Mouse (Mus musculus) neural tube, embryonic 15.5 days (tissue): ENCODE data around the gene Gstm7. TPM values are rescaled to one million over a fixed set of nuclear protein-coding genes. Genes with fewer than 3 reads are reported as not detected.

ENCODE experiments used
- polyA plus RNA-seq: library from polyadenylated mRNA; unstranded; fragments of >200 nt; fragmentation: Nextera tagmentation; extraction: Ambion mirVana; gene quantifications from 2 replicates; pipeline ENCODE4 v1.2.1, GENCODE M21; 2015

Gene Gstm7
- polyA plus RNA-seq, 1 experiment from 2014 or later: 50.6 TPM

Other genes starting within 250 kb of the Gstm7 start
- gene Ahcyl1, start 235.3 kb downstream of the Gstm7 start, polyA plus RNA-seq: 108 and 110 TPM in 2 replicates
- gene Csf1, start 171.3 kb downstream of the Gstm7 start, polyA plus RNA-seq: 7.8 and 8.4 TPM in 2 replicates
- gene Eps8l3, start 54.6 kb downstream of the Gstm7 start, polyA plus RNA-seq: 6.3 TPM in 1 of 2 replicates, not detected in the other
- 222 and 263 TPM in 2 replicates for gene Gstm5, start 36.0 kb downstream of the Gstm7 start, polyA plus RNA-seq
- 9.0 and 10.6 TPM in 2 replicates for gene Gstm6, start 11.9 kb upstream of the Gstm7 start, polyA plus RNA-seq
- 2.7 TPM in 1 of 2 replicates, not detected in the other for gene Gstm3, start 37.5 kb upstream of the Gstm7 start, polyA plus RNA-seq
- 7.4 and 23.4 TPM in 2 replicates for gene Gstm2, start 54.6 kb upstream of the Gstm7 start, polyA plus RNA-seq
- gene Gstm1, start 86.2 kb upstream of the Gstm7 start, polyA plus RNA-seq: 161 and 189 TPM in 2 replicates
- gene Gstm4, start 113.1 kb upstream of the Gstm7 start, polyA plus RNA-seq: 19.1 and 21.0 TPM in 2 replicates
- 64.1 and 66.9 TPM in 2 replicates for gene Ampd2, start 154.8 kb upstream of the Gstm7 start, polyA plus RNA-seq
- gene Gnat2, start 161.0 kb upstream of the Gstm7 start, polyA plus RNA-seq: 0.13 and 0.43 TPM in 2 replicates
- gene Gnai3, start 214.3 kb upstream of the Gstm7 start, polyA plus RNA-seq: 103 and 121 TPM in 2 replicates
- 6.1 and 7.7 TPM in 2 replicates for gene Gpr61, start 223.1 kb upstream of the Gstm7 start, polyA plus RNA-seq